Mouse (Mus musculus) thymus, adult 18-20 months (tissue): ENCODE data around the gene Kansl1.
"Not testable (repeated sequence)": the region's sequence is repeated elsewhere in the genome, so short reads cannot be mapped to it uniquely, and the experiment has no call there.

Experiments
- DNase-seq, 2 experiments: peaks; one replicate each; pipeline ENCODE4 v3.0.0; 2022; ENCODE audit warnings: mixed read lengths in 2 of 2

Kansl1 gene

GRCm38 (mm10) chr11:104468751-104469268 lies at the start of gene Kansl1:
Gene Kansl1 (minus strand): TSS chr11:104468861.
- DNase-seq, result peak; percentile 22 to 26

- no peak for DNase-seq
Observed at GRCm38 (mm10) chr11:104512436-104512835, 43.8 kb upstream of the Kansl1 start.

- no peak for DNase-seq
Observed at GRCm38 (mm10) chr11:104510606-104511005, 41.9 kb upstream of the Kansl1 start.

GRCm38 (mm10) chr11:104508455-104508854 lies 39.8 kb upstream of the Kansl1 start:
- DNase-seq, result no peak

GRCm38 (mm10) chr11:104488292-104488691 lies 19.6 kb upstream of the Kansl1 start:
- no peak for DNase-seq

GRCm38 (mm10) chr11:104481971-104482370 lies 13.3 kb upstream of the Kansl1 start:
- DNase-seq, result no peak

- DNase-seq, result no peak
Observed at GRCm38 (mm10) chr11:104479505-104479904, 10.8 kb upstream of the Kansl1 start.

- DNase-seq, result peak; percentile 86 to 91
Observed at GRCm38 (mm10) chr11:104469371-104469835, 742 bp upstream of the Kansl1 start.

GRCm38 (mm10) chr11:104467698-104468097 lies 963 bp downstream of the Kansl1 start:
- no peak for DNase-seq

GRCm38 (mm10) chr11:104461551-104461950 lies 7.1 kb downstream of the Kansl1 start:
- no peak for DNase-seq

GRCm38 (mm10) chr11:104459671-104460070 lies 9.0 kb downstream of the Kansl1 start:
- DNase-seq, result no peak

- no peak for DNase-seq
Observed at GRCm38 (mm10) chr11:104458507-104458906, 10.2 kb downstream of the Kansl1 start.

- no peak for DNase-seq
Observed at GRCm38 (mm10) chr11:104452709-104453108, 16.0 kb downstream of the Kansl1 start.

- DNase-seq, result no peak
Observed at GRCm38 (mm10) chr11:104451239-104451638, 17.4 kb downstream of the Kansl1 start.

GRCm38 (mm10) chr11:104448499-104448898 lies 20.2 kb downstream of the Kansl1 start:
- not testable (repeated sequence) for DNase-seq

- DNase-seq, result no peak
Observed at GRCm38 (mm10) chr11:104445538-104445937, 23.1 kb downstream of the Kansl1 start.

- no peak for DNase-seq
Observed at GRCm38 (mm10) chr11:104445044-104445443, 23.6 kb downstream of the Kansl1 start.

- DNase-seq, result no peak
Observed at GRCm38 (mm10) chr11:104443359-104443758, 25.3 kb downstream of the Kansl1 start.

- peak; percentile 90 to 93 for DNase-seq
Observed at GRCm38 (mm10) chr11:104442333-104443136, 26.1 kb downstream of the Kansl1 start.

GRCm38 (mm10) chr11:104441475-104442332 lies 27.0 kb downstream of the Kansl1 start:
- DNase-seq, result peak; percentile 53 to 83

GRCm38 (mm10) chr11:104440521-104441474 lies 27.9 kb downstream of the Kansl1 start:
- DNase-seq, result no peak

GRCm38 (mm10) chr11:104439703-104440102 lies 29.0 kb downstream of the Kansl1 start:
- no peak for DNase-seq
